Mouse (Mus musculus): ENCODE measurements around the gene Gm28729.
"Not testable (repeated sequence)": the region's sequence is repeated elsewhere in the genome, so short reads cannot be mapped to it uniquely, and the experiment has no call there.

Gene Gm28729

GRCm38 (mm10) chr9:96521574-96521973 is 3.5 kb downstream of the Gm28729 start:
- not testable (repeated sequence) for DNase-seq (ENCODE audit: low read depth)

DNA sequence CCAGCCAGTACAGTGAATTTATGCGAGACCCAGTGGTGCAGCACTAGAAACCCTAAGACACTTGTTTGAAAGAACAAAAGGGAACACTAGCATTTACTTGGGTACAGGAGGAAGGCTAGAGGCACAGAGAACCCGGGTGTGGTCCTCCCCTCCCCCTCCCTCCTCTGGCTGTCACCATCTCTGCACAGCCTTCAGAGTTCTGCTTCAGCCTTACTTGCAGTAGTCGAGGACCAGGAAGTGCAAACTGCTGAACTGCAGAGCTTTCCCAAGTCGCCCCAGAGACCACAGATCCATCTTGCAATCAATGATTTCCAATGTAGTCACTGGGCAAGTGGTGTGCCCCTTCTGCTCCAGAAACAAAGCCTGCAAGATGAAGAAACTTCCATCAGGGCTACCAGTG is 7.6 kb downstream of the Gm28729 start:
- peak; percentile 37 for DNase-seq (ENCODE audit: low read depth)

DNA sequence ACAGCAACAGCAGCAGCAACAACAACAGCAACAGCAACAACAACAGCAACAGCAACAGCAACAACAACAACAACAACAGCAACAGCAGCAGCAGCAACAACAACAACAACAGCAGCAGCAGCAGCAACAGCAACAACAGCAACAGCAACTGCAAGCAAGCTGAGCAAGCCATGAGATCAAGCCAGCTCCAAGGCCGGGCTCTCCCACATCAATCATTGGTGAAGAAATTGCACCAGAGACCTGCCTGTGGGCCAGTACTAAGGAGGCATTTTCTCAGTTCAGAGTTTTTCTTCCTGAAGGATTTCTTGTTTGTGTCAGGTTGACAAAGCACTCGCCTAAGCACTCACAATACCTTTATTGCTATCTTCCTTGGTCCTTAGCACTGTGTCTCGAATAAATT is 8.3 kb downstream of the Gm28729 start:
- no peak for DNase-seq (ENCODE audit: low read depth)

GRCm38 (mm10) chr9:96515737-96516136 is 9.3 kb downstream of the Gm28729 start:
- peak; percentile 40 for DNase-seq (ENCODE audit: low read depth)

- no peak for DNase-seq (ENCODE audit: low read depth)
Observed at GRCm38 (mm10) chr9:96514278-96514677, 10.8 kb downstream of the Gm28729 start.

- no peak for DNase-seq (ENCODE audit: low read depth)
Observed at GRCm38 (mm10) chr9:96506011-96506498, 19.0 kb downstream of the Gm28729 start.

- DNase-seq (ENCODE audit: low read depth), result no peak
Observed at GRCm38 (mm10) chr9:96505156-96505555, 19.9 kb downstream of the Gm28729 start.

DNA sequence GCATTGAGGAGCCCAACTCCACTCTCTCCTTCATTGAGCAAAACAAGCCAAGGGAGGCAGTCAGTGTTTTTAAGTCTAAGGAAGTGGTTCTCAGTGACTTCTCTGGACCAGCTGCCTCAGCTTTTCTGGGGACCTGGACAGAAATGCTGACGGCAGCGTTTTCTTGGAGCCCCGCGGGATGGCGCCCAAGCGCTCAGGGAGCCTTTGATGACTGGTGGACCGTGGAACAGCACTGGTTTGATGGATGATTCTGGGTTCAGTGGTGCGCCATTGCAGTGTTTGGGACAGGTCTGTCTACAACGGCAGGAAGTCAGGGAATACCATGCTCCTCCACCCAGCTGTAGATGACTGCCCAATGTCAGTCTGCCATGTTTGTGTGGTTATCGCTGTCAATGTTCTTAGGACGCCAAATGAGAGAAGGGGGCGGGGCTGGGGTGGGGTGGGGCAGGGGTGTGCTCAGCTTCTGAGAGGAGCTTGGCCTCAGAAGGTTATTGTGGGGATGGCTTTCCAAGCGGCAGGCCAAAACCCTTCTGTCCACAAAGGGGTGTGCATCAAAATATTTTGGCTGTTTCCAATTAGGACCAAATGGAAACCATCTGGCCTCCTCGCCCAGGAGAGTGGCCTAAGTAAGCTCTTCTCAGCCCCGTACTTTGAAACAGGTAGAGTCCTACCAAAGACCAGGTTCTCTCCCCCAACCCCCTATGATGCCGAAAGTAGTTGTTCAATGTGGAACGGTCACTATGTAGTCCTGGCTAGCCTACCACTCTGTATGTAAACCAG is 20.8 kb downstream of the Gm28729 start:
- no peak for DNase-seq (ENCODE audit: low read depth)

- no peak for DNase-seq (ENCODE audit: low read depth)
Observed at GRCm38 (mm10) chr9:96502856-96503610, 22.0 kb downstream of the Gm28729 start.

DNA sequence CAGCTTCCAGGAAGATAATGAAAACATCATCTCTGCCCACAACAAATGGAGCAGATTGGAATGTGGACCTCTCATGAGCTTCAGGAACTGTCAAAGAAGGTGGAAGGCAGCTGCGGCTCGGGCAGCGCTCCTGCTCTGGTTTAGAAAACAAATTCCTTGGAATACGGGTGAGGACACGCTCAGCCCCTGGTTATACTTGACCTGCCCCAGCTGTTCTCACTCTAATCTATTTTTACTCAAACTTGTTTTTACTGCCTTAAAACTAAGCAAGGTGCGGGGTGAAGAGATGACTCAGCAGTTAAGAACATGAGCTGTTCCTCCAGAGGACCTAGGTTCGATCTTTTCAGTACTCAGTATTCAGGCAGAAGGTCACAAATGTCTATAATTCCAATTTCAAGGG is 23.8 kb downstream of the Gm28729 start:
- DNase-seq (ENCODE audit: low read depth), result no peak

DNA sequence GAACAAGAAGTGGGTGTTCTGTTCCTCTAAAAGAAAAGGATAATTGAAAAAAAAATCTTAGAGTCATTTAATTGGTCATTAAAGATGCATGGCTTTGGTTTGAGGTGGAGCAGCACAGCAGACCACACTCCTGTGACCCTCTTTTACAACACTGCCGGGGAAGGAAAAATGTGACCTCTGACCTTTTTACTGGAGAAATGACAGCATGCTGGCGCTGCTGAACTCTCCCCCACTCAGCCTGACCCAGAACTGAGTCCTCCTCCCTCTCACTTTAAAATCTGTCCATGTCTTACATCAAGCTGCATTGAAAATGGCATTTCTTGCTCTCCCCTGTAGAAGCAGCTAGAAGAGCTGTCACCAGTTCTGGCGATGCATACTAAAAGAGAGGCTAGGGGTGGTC is 31.9 kb downstream of the Gm28729 start:
- no peak for DNase-seq (ENCODE audit: low read depth)

DNA sequence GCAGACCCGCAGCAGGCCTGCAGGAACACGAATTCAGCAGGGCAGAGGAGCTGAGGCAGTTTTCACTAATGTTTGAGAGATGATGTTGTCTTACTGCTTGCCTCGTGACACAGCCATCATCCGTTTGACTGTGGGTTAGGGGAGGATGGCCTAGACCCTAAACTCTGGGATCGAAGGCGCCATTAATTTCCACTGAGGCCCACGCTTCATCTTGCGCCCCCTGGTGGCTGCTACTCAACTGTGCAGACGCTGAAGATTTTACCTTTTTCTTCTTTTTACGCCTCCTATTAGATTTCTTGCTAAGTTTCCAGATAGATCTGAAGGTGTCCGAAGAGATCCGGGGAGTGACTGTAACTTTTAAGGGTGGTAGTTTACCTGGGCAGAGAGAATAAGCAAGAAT is 33.3 kb downstream of the Gm28729 start:
- peak; percentile 84 for DNase-seq (ENCODE audit: low read depth)

GRCm38 (mm10) chr9:96487869-96488268 is 37.2 kb downstream of the Gm28729 start:
- DNase-seq (ENCODE audit: low read depth), result not testable (repeated sequence)

DNA sequence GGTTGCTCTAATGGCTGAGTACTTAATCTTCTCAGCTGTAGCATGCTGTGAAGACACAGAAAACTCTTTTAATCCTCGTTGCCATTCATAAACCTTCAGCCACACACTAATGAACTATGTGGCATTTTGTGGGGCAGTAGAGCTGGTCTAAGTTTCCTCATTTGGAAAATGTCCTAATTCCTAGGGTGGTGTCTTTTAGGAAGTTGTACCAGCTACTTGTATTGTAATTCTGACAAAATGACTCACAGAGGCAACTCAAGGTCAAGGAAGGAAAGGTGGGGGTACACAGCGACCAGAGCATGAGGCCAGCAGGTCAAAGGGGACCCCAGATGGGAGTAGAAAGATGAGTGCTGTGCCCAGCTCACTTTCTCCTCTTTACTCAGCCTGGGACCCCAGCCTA is 41.4 kb downstream of the Gm28729 start:
- DNase-seq (ENCODE audit: low read depth), result no peak

DNA sequence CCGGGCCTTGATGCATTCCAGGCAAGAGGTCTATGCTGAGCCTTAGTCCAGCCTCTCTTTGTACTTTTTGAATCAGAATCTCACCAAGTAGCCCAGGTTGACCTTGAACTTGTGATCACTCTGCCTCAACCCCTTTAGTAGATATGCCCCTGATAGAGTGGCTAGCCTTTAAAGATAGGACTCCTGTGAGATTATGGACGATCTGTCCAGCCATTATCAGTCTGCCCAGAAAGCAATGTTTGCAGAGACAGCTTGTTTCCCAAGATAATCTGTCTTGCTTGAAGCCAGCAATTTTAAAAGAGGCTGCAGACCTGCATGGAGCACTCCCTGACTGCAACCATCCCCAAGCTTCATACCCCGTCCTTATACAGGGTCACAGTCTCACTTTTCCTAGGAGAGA is 42.0 kb downstream of the Gm28729 start:
- DNase-seq (ENCODE audit: low read depth), result no peak

GRCm38 (mm10) chr9:96478071-96478888 is 46.8 kb downstream of the Gm28729 start, which contains the start of gene Rnf7:
Rnf7 (minus strand) TSS chr9:96478675.
- peak; percentile 96 for DNase-seq (ENCODE audit: low read depth)

DNA sequence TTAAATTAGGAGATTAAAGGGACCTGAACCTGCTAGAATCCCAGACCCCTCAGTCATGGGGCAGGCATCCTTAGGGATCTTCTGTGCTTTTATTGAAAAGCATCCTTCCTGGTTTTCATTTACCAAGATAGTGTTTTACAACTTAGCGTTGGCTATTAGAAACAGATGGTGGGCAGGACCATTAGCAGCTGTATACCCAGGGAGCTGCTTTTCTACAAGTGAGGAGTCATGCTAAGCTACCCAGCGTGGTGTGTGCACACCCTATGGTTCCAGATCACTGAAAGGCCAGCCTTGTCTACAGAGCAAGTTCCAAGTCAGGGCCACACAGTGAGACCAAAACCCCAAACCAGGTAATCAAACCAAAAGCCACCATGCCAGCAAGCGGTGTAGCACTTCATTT is 52.7 kb downstream of the Gm28729 start:
- DNase-seq (ENCODE audit: low read depth), result no peak

DNA sequence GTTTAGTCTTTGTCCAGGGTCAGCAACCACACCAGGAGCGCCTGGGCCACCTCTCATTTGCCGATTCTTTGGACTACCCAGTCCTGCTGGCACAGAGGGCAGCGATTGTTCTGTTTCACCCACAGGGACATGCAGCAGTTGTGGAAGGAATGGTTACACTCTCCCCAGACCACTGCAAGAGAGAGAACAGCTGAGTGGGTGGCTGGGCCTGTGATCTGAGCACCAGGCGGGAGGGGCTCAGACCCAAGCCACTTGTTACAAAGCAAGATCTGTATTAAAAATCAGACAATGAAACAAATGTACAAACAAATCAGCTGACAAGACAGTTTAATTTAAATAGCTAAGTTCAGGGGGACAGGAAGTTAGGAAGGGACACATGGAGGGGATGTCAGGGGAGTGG is 53.4 kb downstream of the Gm28729 start:
- not testable (repeated sequence) for DNase-seq (ENCODE audit: low read depth)

DNA sequence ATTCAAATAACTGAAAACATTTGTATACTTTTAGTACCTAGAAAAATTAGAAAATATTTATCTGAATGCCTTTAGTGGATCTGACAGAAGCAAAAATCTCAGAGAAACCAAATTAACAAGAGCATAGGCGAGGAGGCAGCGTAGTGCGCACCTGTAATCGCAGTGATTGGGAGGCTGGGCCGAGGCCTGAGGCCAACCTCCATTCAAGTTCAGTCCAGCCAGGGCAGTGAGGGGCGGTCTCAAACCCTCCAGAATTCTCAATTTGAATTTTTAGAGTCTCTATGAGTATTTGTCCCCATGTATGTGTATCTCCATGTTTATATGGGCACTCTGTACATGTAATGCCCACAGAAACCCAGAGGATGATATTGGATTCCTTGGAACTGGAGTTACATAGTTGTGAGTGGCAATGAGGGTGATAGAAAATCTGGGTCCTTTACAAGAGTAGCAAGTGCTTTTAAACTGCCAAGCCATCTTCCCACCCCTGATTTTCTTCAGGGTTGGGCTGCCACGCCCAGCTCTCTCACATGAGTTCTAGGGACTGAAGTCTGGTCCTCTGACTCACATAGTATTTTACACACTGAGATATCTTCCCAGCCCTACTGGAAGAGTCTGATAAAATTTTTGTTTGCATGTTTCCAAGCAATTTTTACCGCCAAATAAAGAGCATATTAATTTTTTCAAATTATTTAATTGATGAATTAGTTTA is 54.6 kb downstream of the Gm28729 start:
- no peak for DNase-seq (ENCODE audit: low read depth)

DNA sequence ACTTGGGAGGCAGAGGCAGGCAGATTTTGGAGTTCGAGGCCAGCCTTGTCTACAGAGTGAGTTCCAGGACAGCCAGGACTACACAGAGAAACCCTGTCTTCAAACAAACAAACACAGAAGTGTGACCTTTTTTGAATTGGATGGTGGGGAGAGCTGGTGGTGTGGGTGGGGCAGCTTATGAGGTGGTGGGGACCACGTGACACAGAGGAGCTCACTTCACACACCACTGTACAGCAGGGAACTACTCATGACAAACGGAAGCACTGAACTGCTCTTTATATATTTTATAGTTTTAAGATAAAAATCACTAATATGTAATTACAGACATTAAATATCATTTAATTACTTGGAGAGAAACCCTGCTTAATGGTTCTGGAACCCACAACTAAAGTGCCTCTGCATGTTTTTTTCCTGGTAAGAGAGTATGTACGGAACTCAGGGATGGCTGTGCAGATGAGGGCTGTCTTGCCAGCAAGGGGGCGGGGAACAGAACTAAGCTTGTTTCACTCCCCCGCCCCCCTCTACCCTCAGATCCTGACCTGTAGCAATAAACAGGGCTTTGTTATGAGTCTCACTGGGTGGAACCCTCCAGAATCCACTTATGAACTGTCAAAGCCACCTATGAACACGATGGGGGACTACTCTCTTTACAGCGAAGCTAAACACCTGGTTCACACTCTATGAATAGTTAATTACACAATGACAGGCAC is 55.4 kb downstream of the Gm28729 start:
- DNase-seq (ENCODE audit: low read depth), result no peak

- DNase-seq (ENCODE audit: low read depth), result no peak
Observed at GRCm38 (mm10) chr9:96463708-96464107, 61.4 kb downstream of the Gm28729 start.
